Mouse (Mus musculus) right cerebral cortex, adult 18-20 months (tissue): Measurements from ENCODE around the gene Tmco4.

Experiments used
- DNase-seq: peaks from one replicate; pipeline ENCODE4 v3.0.0; 2022; ENCODE audit warnings: mixed read lengths

Tmco4 gene

DNA sequence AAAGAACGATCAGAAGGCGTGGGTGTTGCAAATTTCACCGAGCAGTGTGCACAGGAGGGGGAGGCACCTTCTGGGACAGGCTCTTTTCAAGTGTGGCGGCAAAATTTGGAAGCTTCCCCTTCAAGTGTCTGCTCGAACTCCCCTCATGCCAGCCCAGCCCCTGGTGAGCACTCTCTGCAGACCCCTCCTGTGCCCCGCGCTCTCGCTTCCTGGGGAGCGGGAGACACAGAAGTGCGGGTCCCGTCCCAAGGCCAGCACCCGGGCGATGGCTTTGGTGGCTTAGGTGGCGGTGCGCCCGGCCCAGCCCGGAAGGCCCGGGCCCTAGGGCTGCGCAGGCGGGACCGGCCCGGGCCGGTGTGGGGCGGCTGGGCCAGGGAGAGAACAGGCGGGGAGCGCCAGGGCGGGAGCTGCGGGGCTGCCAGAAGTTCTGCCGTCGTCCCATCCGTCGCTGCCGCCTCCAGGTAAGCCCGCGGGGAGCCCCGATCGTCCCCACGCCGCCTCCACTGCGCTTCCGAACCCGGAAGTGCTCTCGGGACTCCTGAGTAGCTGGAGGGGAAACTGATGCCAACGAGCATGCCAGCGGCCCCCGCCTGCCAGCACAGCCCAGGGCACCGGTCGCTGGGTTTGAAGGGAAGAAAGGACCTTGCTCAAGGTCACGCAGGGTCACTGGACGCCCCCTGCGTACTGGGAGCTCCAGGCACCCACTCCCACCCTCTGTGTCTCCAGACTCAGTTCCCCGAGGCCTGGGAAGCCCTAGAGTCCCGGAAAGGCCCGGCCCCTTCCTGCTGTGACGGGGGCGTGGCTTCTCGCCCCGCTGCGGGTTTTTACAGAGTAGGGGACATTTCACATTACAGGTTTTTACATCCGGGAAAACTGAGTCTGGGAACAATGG lies at the start of gene Tmco4:
Gene Tmco4, plus strand, starts transcription at position 62 of the 892 bp plus-strand sequence.
- DNase-seq = peak; percentile 70

DNA sequence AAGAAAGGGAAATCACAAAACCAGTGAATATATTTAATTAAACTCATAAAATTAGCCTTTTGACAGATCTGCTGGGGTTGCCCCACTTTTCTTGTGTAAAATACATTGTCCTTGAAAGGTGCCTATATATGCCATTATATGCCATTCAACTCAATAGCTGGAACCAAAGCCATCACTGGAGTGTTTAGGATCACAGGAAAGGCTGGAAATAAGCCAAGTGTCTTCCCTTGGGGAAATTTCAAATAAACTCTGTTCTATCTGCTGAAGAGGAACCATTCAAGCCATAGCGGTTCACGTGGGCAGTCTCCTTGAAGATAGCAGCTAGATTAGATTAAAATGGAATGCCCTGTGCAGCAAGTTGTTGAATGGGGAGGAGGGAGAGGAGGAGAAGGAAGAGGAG lies 47.1 kb upstream of the Tmco4 start:
- no peak for DNase-seq

GRCm38 (mm10) chr4:138933862-138934261 lies 38.8 kb upstream of the Tmco4 start:
- DNase-seq = no peak

- no peak for DNase-seq
Observed at GRCm38 (mm10) chr4:138934456-138935145, 38.1 kb upstream of the Tmco4 start.

- no peak for DNase-seq
Observed at GRCm38 (mm10) chr4:138938495-138939269, 34.0 kb upstream of the Tmco4 start.

- no peak for DNase-seq
Observed at GRCm38 (mm10) chr4:138939481-138939880, 33.2 kb upstream of the Tmco4 start.

GRCm38 (mm10) chr4:138941401-138941800 lies 31.3 kb upstream of the Tmco4 start:
- no peak for DNase-seq

DNA sequence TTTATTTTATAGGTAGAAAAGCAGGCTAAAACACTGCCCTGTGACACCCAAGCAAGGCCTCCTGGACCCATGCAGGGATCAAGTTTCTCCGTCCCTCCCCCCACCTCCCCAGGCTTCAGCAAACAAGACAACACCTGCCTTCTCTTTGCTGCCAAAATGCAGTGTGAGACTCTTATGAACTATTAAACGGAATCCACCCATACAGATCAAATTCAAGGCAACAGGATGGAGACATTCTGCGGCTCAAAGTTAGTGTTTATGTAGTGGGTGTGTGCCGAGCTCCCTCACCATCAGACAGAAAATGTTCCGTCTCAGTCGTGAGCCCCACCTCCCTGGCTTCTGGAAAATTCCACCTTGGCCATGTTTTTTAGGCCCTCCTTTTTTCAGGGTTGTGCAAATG lies 30.7 kb upstream of the Tmco4 start:
- no peak for DNase-seq

DNA sequence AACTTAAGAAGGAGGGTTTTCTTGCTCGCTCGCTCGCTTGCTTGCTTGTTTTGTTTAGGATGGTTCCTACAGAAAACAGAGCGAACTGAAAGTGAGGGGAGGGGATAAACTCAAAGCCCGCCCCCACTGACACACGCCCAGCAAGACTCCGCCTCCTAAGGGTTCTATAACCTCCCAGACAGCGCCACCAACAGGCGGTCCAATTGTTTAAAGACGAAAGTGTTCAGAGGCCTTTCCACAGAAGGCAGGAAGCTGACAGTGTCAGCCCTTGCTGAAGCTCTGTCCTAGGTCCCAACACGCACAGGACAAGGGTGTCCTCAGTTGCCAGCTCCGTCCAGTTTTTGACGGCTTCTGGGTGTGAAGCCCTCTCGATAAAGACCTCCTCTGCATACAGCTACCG lies 29.0 kb upstream of the Tmco4 start:
- peak; percentile 52 for DNase-seq

DNA sequence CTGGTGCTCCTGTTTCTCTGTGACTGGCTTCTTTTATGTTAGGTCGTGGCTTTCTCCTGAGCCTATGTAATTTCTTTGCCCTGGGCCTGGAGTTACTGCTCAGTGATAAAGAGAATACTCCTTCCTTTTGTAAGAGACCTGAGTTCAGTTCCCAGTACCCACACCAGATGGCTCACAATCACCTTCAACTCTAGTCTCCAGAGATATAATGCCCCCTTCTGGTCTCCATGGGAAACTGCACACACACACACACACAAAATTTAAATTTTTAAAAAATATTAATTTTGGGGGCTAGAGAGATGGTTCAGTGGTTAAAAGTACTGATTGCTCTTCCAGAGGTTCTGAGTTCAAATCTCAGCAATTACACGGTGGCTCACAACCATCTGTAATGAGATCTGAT lies 24.4 kb upstream of the Tmco4 start:
- no peak for DNase-seq

GRCm38 (mm10) chr4:138958612-138959011 lies 14.1 kb upstream of the Tmco4 start:
- no peak for DNase-seq

- peak; percentile 37 for DNase-seq
Observed at GRCm38 (mm10) chr4:138959120-138959519, 13.6 kb upstream of the Tmco4 start.

DNA sequence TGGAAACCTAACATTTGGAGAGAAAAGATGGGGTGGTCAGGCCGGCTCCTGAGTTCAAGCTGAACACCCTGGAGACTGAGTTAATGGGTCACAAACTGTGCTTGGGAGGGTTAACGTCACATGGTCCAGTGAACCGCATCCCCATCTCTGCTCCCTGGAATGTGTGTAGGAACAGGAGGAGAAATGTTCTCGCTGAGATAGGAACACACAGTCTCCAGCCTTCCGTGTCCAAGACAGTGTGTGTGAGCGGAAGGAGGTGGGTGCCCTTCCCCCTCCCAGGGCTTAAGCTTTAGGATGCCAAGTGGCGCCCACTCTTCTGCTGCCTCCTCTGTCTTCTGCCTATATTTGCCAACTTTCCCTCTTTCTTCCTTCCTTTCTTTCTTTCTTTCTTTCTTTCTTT lies 12.8 kb upstream of the Tmco4 start:
- peak; percentile 76 for DNase-seq

- no peak for DNase-seq
Observed at GRCm38 (mm10) chr4:138962719-138963118, 10.0 kb upstream of the Tmco4 start.

GRCm38 (mm10) chr4:138965871-138966270 lies 6.8 kb upstream of the Tmco4 start:
- no peak for DNase-seq

DNA sequence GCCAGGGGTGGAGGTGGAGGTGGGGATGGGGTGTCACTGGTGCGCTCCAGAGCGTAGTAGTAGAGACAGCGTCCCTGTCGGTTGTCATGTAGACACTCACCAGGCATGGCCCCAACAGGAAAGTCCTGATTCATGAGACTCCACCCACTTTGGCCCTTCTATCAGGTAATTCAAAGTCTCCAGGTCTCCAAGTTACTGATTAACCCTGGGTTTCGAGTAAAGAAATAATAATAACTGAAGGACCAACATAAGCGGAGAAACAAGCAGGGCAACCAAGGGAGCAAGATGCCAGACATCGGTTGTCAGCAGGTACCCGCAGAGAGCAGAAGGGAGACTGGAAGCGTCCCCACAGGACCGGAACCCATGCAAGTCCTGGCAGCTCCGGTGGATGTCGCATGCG lies 5.8 kb upstream of the Tmco4 start, which contains the start of gene Rnf186:
Gene Rnf186, plus strand, starts transcription at position 247 of the 400 bp plus-strand sequence.
- no peak for DNase-seq

GRCm38 (mm10) chr4:138967485-138967884 lies 5.2 kb upstream of the Tmco4 start:
- no peak for DNase-seq

GRCm38 (mm10) chr4:138968772-138969556 lies 3.7 kb upstream of the Tmco4 start:
- DNase-seq = no peak

DNA sequence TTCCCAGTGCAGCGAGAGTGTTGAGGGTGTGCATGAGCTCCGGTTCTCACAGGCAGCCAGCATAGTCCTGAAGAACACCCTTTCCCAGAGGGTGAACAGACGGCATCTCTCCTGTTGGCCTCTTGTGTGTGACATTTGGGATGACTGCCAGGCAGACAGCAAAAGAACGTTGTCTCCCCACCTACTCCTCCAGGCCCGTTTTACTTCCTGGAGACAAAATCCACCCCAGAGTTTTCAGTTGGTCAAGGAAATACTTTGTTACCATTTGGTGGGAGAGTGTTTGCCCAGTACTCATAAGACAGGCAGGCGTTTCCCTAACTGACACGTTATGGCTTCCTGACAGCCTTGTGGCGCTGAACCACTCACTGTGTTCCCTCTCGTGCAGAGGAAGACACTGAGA lies 3.0 kb upstream of the Tmco4 start:
- no peak for DNase-seq

DNA sequence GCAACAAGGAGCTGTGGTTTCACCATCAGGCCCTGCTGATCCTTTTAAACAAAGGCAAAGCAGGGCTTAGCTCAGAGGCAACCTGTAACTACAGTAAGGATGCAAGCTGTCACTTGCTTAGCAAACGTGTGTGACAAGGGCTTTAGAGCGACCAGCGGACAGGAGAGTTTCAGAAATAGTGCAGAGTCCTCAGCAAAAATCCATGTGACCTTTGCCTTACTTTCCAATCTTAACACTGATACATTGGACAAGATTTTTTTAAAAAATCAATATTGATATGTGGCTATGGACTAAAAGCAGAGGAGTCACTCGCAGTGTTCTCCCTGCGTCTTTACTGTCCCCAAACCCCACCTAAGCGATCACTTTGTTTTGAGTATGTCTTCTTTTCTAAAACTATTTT lies 1.3 kb upstream of the Tmco4 start:
- no peak for DNase-seq

DNA sequence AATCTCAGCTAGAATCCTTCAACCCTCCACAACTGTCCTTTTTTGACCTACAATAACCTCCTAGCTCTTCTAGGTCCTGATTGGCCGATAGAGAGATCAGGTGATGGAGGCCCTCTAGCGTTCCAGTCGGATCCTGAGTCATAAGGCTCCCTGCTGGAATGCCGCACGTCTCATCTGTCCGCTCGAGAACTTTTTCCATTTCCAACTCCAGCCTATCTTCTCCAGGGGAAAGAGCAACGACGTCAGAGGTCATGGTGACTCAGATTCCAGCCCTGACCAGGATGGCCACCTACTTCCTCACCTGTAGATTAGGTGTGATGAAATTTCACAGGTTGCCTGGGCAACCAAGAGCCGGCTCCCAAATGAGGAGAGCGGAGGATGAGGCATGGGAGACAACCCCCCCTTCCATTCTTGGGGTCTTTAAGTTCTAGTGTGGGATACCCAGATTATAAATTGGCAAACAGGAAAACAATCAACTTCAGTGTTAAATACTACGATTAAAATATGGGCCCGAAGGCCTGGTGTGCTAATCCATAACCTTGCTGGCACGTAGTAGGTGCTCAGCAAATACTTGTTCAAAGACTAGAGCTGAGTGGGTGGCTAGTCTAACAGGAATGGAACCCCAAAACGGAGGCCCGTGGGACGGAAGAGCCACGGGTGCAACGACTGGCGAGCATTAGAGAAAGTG lies 405 bp upstream of the Tmco4 start:
- peak; percentile 50 for DNase-seq

GRCm38 (mm10) chr4:138973719-138974115 lies 1.0 kb downstream of the Tmco4 start:
- no peak for DNase-seq
